Mouse (Mus musculus): ENCODE data around the gene Polrmt. TPM values are rescaled to one million over a fixed set of nuclear protein-coding genes. Genes with fewer than 3 reads are reported as not detected.
A peak's percentile ranks its signal among the peaks of the same experiment; 100 is the strongest.

The Polrmt gene
- polyA plus RNA-seq, 1 experiment from 2014 or later: 41.6 TPM

DNA sequence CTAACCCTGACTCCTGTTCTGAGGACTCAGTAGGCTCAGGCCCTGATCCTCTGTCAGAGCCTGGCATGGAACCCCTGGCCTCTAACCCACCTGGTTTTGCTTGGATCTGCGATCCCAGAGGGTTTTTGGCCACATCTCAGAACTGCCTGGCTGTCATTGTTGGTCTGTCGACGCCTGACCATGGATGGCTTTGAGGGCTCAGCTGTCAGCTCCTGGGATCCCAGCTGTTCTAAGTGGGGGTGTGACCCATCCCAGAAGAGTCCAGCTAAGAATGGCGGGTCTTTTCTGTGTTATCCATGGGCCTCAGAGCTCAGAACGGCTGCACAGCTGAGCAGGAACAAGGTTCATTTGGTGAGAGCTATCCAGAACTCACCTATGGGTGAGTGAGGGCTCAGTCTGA is 25.3 kb downstream of the Polrmt start:
- H3K36me3 ChIP-seq: no peaks in the 10 kb centered on the region
- no peak overlapping the region for H3K9ac ChIP-seq
- no peak for ATAC-seq (ENCODE audit: insufficient number of reproducible peaks, low FRiP score, low TSS enrichment, low read depth)
- H3K4me3 ChIP-seq (replicated peaks): no peak overlapping the region
- WGBS: 70% methylated on average over 5 of the region's 5 CpGs
- no peaks in the 10 kb centered on the region for H3K9me3 ChIP-seq (replicated peaks)
- H3K27me3 ChIP-seq: peaks cover 36% of the 10 kb centered on the region
- no peak overlapping the region for H3K4me2 ChIP-seq (replicated peaks)
- no peak overlapping the region for H3K27ac ChIP-seq (replicated peaks)
- peaks cover 22% of the 10 kb centered on the region for H3K4me1 ChIP-seq

GRCm38 (mm10) chr10:79717640-79718357 is 28.6 kb downstream of the Polrmt start:
- no peak overlapping the region for H3K27ac ChIP-seq (replicated peaks)
- peak overlapping the region; percentile 56 for H3K4me3 ChIP-seq (replicated peaks)
- H3K36me3 ChIP-seq: no peaks in the 10 kb centered on the region
- WGBS: 4% methylated on average over 43 of the region's 43 CpGs
- ATAC-seq (ENCODE audit: insufficient number of reproducible peaks, low FRiP score, low TSS enrichment, low read depth): no peak
- no peaks in the 10 kb centered on the region for H3K9me3 ChIP-seq (replicated peaks)
- H3K27me3 ChIP-seq: peaks cover 59% of the 10 kb centered on the region
- H3K4me2 ChIP-seq (replicated peaks): peak overlapping the region; percentile 98
- peaks cover 25% of the 10 kb centered on the region for H3K4me1 ChIP-seq
- no peak overlapping the region for H3K9ac ChIP-seq

- Histone ChIP-seq H3K9me3 (replicated peaks) (no peaks in the 10 kb centered on the region), H3K4me2 (replicated peaks) (peak overlapping the region; percentile 98), H3K9ac (peak overlapping the region; percentile 1; the same call in 1 of the 2 replicates), H3K36me3 (peaks cover 2% of the 10 kb centered on the region), H3K4me1 (peaks cover 21% of the 10 kb centered on the region), H3K27me3 (peaks cover 59% of the 10 kb centered on the region), H3K4me3 (replicated peaks) (peak overlapping the region; percentile 56), H3K27ac (replicated peaks) (no peak overlapping the region)
- no peak for ATAC-seq (ENCODE audit: insufficient number of reproducible peaks, low FRiP score, low TSS enrichment, low read depth)
- WGBS: under 1% methylated on average over 40 of the region's 44 CpGs
Measured at GRCm38 (mm10) chr10:79716988-79717355, 29.4 kb downstream of the Polrmt start.

DNA sequence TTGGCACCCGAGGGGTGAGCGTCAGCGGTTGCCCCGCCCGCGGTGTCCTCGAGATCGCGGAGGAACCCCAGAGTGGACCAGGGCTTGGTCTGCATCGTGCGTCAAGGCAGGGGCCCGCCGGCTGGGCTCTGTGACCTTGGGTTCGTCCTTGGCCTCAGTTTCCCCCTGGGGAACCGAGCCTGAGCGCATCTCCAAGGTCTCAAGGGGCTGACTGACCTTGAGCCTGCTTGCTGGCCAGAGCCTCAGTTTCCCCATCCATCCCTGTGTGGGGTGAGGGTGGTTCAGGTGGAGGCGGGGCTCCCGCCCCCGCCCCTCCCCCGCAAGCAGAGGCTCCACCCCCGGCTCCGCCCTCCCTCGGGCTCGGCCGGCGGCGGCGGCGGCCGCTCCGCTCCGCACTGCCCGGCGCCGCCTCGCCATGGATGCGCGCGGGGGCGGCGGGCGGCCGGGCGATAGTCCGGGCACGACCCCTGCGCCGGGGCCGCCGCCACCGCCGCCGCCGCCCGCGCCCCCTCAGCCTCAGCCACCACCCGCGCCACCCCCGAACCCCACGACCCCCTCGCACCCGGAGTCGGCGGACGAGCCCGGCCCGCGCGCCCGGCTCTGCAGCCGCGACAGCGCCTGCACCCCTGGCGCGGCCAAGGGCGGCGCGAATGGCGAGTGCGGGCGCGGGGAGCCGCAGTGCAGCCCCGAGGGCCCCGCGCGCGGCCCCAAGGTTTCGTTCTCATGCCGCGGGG is 30.0 kb downstream of the Polrmt start, which contains the start of gene Hcn2:
Hcn2 (plus strand) TSS at position 381 of the 734 bp plus-strand sequence.
- WGBS: 4% methylated on average over 29 of the region's 91 CpGs
- Histone ChIP-seq H3K4me1 (peaks cover 21% of the 10 kb centered on the region), H3K27ac (replicated peaks) (no peak within 1 kb of the TSS), H3K36me3 (peaks cover 7% of the 10 kb centered on the region), H3K4me3 (replicated peaks) (peak within 1 kb of the TSS; percentile 56), H3K27me3 (peaks cover 59% of the 10 kb centered on the region), H3K4me2 (replicated peaks) (peak within 1 kb of the TSS; percentile 98), H3K9ac (peak within 1 kb of the TSS; percentile 1; the same call in 1 of the 2 replicates), H3K9me3 (replicated peaks) (no peaks in the 10 kb centered on the region)
- no peak for ATAC-seq (ENCODE audit: insufficient number of reproducible peaks, low FRiP score, low TSS enrichment, low read depth)

DNA sequence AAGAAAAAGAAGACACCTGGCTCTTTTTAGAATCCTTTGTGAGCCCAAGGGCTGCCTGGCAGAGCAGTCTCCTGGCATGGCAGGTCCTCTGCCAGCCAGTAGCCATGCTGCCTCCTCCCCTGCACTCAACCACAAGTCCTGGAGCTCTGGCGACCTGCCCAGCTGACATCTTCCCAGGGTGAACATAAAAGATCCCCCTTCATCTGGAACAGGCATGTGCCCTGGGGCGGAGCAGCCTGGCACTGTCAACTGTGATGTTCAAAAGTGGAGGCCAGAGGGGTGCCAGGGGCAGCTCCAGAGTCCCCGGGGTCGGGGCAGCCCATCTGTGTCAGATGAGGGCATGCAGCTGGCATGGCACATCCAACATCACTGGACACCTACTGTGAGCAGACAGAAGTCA is 31.4 kb downstream of the Polrmt start:
- Histone ChIP-seq H3K4me3 (replicated peaks) (no peak overlapping the region), H3K36me3 (peaks cover 21% of the 10 kb centered on the region), H3K9me3 (replicated peaks) (no peaks in the 10 kb centered on the region), H3K9ac (no peak overlapping the region), H3K27me3 (peaks cover 59% of the 10 kb centered on the region), H3K4me1 (peaks cover 21% of the 10 kb centered on the region), H3K4me2 (replicated peaks) (no peak overlapping the region), H3K27ac (replicated peaks) (no peak overlapping the region)
- 66% methylated on average over 4 of the region's 4 CpGs for WGBS
- no peak for ATAC-seq (ENCODE audit: insufficient number of reproducible peaks, low FRiP score, low TSS enrichment, low read depth)

DNA sequence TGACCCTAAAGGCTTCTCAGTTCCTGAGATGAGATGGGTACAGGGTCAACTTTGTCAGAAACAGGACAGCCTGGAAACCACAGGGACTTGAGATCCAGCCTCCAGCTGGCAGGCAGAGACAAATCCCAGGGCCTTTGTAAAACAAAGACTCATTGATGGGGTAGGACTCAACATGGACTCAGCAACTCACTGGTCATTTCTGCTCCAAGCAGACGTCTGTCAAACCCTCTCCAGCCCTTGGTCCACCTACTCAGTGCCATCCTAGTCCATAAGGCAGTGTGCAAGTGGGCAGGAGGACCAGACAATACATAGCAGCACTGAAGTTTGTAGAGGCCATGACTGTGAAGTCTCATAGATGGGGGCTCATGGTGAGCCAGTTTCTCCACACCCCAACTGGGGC is 33.2 kb downstream of the Polrmt start:
- H3K9me3 ChIP-seq (replicated peaks): no peaks in the 10 kb centered on the region
- no peak overlapping the region for H3K4me2 ChIP-seq (replicated peaks)
- H3K4me3 ChIP-seq (replicated peaks): no peak overlapping the region
- H3K36me3 ChIP-seq: peaks cover 37% of the 10 kb centered on the region
- H3K9ac ChIP-seq: no peak overlapping the region
- H3K27ac ChIP-seq (replicated peaks): no peak overlapping the region
- peaks cover 44% of the 10 kb centered on the region for H3K27me3 ChIP-seq
- H3K4me1 ChIP-seq: peaks cover 21% of the 10 kb centered on the region
- no peak for ATAC-seq (ENCODE audit: insufficient number of reproducible peaks, low FRiP score, low TSS enrichment, low read depth)
- WGBS: 22% methylated on average over 1 of the region's 1 CpGs

DNA sequence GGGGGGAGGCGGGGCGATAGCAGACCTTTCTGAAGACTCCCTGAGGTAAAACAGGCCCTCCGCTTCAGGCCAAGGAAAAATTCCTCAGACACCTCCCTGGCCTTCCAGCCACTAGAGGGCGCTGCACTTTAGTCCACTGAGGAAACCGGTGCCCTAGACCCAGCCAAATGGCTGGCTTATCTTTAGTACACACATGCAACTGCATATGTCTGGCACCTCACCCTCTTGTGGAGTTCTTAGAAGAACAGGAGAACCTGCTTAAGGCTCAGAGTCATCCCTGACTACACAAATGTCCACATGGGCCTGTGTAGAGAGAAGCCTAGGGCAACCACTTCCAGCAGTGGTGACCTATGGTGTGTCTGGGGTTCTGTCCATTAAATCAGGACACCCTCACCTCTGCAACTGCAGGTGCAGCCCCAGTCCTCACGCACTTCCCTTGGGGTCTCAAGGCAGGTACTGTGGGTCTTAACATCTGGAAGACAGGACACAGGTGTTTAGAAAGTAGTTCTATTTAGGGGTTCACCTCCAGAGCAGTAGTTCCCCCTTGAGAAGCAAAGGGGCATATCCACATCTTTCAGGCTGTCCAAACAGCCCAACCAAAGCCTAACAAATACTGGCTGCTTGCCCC is 33.8 kb downstream of the Polrmt start:
- H3K9me3 ChIP-seq (replicated peaks): no peaks in the 10 kb centered on the region
- ATAC-seq (ENCODE audit: insufficient number of reproducible peaks, low FRiP score, low TSS enrichment, low read depth): no peak
- no peak overlapping the region for H3K27ac ChIP-seq (replicated peaks)
- peaks cover 38% of the 10 kb centered on the region for H3K36me3 ChIP-seq
- peaks cover 39% of the 10 kb centered on the region for H3K27me3 ChIP-seq
- WGBS: 17% methylated on average over 6 of the region's 6 CpGs
- no peak overlapping the region for H3K4me2 ChIP-seq (replicated peaks)
- H3K4me3 ChIP-seq (replicated peaks): no peak overlapping the region
- peaks cover 18% of the 10 kb centered on the region for H3K4me1 ChIP-seq
- no peak overlapping the region for H3K9ac ChIP-seq

GRCm38 (mm10) chr10:79712029-79712428 is 34.4 kb downstream of the Polrmt start:
- H3K9me3 ChIP-seq (replicated peaks): no peaks in the 10 kb centered on the region
- H3K36me3 ChIP-seq: peaks cover 42% of the 10 kb centered on the region
- H3K27ac ChIP-seq (replicated peaks): no peak overlapping the region
- 81% methylated on average over 1 of the region's 1 CpGs for WGBS
- H3K4me1 ChIP-seq: peaks cover 18% of the 10 kb centered on the region
- H3K4me2 ChIP-seq (replicated peaks): no peak overlapping the region
- no peak overlapping the region for H3K9ac ChIP-seq
- H3K4me3 ChIP-seq (replicated peaks): no peak overlapping the region
- peaks cover 33% of the 10 kb centered on the region for H3K27me3 ChIP-seq
- ATAC-seq (ENCODE audit: insufficient number of reproducible peaks, low FRiP score, low TSS enrichment, low read depth): no peak

GRCm38 (mm10) chr10:79709307-79709706 is 37.1 kb downstream of the Polrmt start:
- whole genome bisulfite sequencing: 67% methylated on average over 7 of the region's 7 CpGs
- H3K9ac ChIP-seq: no peak overlapping the region

DNA sequence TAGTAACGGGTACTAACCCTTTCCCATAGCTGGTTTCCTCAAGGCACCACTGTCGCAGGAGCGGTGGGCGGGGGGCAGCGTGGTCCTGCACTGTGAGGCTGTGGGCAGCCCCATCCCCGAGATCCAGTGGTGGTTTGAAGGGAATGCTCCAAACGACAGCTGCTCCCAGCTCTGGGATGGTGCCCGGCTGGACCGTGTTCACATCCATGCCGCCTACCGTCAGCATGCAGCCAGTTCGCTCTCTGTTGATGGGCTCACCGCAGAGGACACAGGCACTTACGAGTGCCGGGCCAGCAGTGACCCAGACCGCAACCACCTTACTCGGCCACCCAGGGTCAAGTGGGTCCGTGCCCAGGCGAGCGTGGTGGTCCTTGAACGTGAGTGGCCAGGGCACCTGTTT is 37.7 kb downstream of the Polrmt start:
- Histone ChIP-seq H3K9me3 (replicated peaks) (no peaks in the 10 kb centered on the region), H3K27me3 (no peaks in the 10 kb centered on the region), H3K4me1 (peaks cover 31% of the 10 kb centered on the region), H3K4me3 (replicated peaks) (no peak overlapping the region), H3K27ac (replicated peaks) (no peak overlapping the region), H3K36me3 (peaks cover 42% of the 10 kb centered on the region), H3K4me2 (replicated peaks) (no peak overlapping the region), H3K9ac (no peak overlapping the region)
- WGBS: 87% methylated on average over 21 of the region's 21 CpGs
- no peak for ATAC-seq (ENCODE audit: insufficient number of reproducible peaks, low FRiP score, low TSS enrichment, low read depth)

More at GRCm38 (mm10) chr10:79709307-79709706, 37.1 kb downstream of the Polrmt start:
- H3K27me3 ChIP-seq: peaks cover 6% of the 10 kb centered on the region
- H3K36me3 ChIP-seq: peaks cover 42% of the 10 kb centered on the region
- peaks cover 29% of the 10 kb centered on the region for H3K4me1 ChIP-seq
- no peak overlapping the region for H3K27ac ChIP-seq (replicated peaks)
- no peak overlapping the region for H3K4me2 ChIP-seq (replicated peaks)
- H3K9me3 ChIP-seq (replicated peaks): no peaks in the 10 kb centered on the region
- ATAC-seq (ENCODE audit: insufficient number of reproducible peaks, low FRiP score, low TSS enrichment, low read depth): no peak
- no peak overlapping the region for H3K4me3 ChIP-seq (replicated peaks)

- 57% methylated on average over 4 of the region's 4 CpGs for WGBS
- no peak for ATAC-seq (ENCODE audit: insufficient number of reproducible peaks, low FRiP score, low TSS enrichment, low read depth)
- Histone ChIP-seq H3K9ac (no peak overlapping the region), H3K27me3 (no peaks in the 10 kb centered on the region), H3K4me2 (replicated peaks) (no peak overlapping the region), H3K27ac (replicated peaks) (no peak overlapping the region), H3K4me3 (replicated peaks) (no peak overlapping the region), H3K9me3 (replicated peaks) (no peaks in the 10 kb centered on the region), H3K4me1 (peaks cover 33% of the 10 kb centered on the region), H3K36me3 (peaks cover 42% of the 10 kb centered on the region)
Measured at GRCm38 (mm10) chr10:79707759-79708158, 38.6 kb downstream of the Polrmt start.

Measured in embryonic facial prominence, embryonic 15.5 days (tissue).